Mouse (Mus musculus) lung, postnatal 0 days (tissue): ENCODE measurements at regions not wholly inside any gene's neighbourhood (a gene's known extent, or its start where the extent isn't known, plus 50 kb on each side); places are given as distances from the start of the nearest gene placed in this dataset.

Source experiments
- CTCF ChIP-seq: IDR thresholded peaks from 2 replicates; pipeline ENCODE4 v1.5.1; 2016; ENCODE audit warnings: antibody characterized with exemption, mild to moderate bottlenecking
- EP300 ChIP-seq: IDR thresholded peaks from 2 replicates; pipeline ENCODE4 v1.6.1; 2016; ENCODE audit warnings: antibody characterized with exemption, mild to moderate bottlenecking, control low read depth

DNA sequence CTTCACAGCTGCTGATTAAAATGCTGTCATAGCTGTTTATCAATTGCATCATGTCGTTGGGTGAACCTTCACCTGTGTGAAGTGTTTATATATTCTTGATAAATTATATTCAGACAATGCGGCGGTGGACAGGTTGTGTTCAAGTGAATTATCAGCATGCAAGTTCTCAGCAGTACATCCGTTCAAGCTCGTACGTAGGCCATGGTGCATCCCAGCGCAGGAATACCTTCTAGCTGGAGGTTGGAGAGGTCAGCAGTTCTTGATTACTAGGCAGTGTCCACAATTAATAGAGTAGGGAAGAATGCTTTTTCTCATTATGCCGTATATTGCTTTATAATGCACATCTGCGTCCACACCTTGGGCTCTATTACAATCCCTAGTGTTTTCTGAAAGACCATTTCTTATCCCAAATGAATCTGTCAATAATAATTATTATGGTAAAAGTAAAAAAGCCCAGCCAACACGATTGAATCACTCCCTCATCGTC lies 63.1 kb downstream of the Cavin4 start:
- TF ChIP-seq CTCF = no peak
- no peak for TF ChIP-seq EP300
